12 mouse cellular contexts compared by ENCODE assay signal in the genomic region with DNA sequence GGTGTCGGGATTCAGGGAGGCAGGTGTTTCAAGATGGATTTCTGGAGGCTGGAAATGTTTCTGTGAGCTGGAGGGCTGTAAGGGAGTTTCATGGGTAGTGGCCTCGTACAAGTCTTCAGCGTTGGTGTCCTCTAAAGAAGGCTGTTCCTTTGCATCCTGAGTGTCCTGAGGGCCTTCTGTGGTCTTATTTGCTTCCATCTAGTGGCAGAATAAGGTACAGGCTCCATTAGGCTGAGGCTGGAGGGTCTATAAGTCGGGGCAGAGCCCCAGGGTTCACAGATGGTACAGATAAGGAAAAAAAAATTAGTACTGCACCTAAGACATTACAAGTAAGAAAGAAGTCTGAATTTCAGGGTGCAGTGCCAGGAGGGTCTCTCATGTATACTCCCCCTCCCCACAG. TPM values are rescaled to one million over a fixed set of nuclear protein-coding genes. Genes with fewer than 3 reads are reported as not detected.
DNase-seq lines count a peak whose midpoint lies in the region; ATAC-seq lines count a peak whose summit lies in the region.
"Had no signal": no experiment of that assay in that cellular context is flagged by ENCODE, and none has a peak within 500 bp of the region (broad histone marks: within the 10 kb centered on the region; RNA-seq: fewer than 3 reads in every experiment).

No protein-coding gene starts in this region.

- no peak overlapping the region for H3K4me2 ChIP-seq in kidney, embryonic 14.5 days (replicated peaks; ENCODE audit: low read depth, low read length)

- no peak overlapping the region for H3K27ac ChIP-seq in kidney, embryonic 14.5 days (ENCODE audit: low read depth, low read length)

- H3K27me3 ChIP-seq in kidney, embryonic 14.5 days (ENCODE audit: control insufficient read depth, insufficient read depth, low read length): peaks cover 36% of the 10 kb centered on the region

- H3K4me3 ChIP-seq in kidney, embryonic 14.5 days (ENCODE audit: low read length): no peak overlapping the region

- 22% methylated on average over 4 of the region's 4 CpGs for WGBS in kidney, embryonic 14.5 days

- H3K9me3 ChIP-seq in kidney, embryonic 14.5 days (ENCODE audit: control insufficient read depth, low read length): no peaks in the 10 kb centered on the region

- peaks cover 6% of the 10 kb centered on the region for H3K4me1 ChIP-seq in kidney, embryonic 14.5 days (ENCODE audit: control insufficient read depth, insufficient read depth, low read length)

- ATAC-seq in kidney, embryonic 14.5 days (ENCODE audit: low FRiP score, low TSS enrichment): no peak

- H3K36me3 ChIP-seq in kidney, embryonic 14.5 days (ENCODE audit: control insufficient read depth, insufficient read depth, low read length): no peaks in the 10 kb centered on the region

- peak; percentile 52 for DNase-seq in kidney, adult 9 months
- DNase-seq in 3T3-L1 (ENCODE audit: low read depth, low spot score): peak; percentile 46
- peak; percentile 13 to 30 for DNase-seq in B cell, adult 2 months
- DNase-seq in embryo, embryonic 11 days: peak; percentile 55
- DNase-seq in ovary, postnatal 36 days (ENCODE audit: low spot score): no peak
- no peak for DNase-seq in adrenal gland, postnatal 10 days
- DNase-seq: adrenal gland, postnatal 25 days had no signal

- no peak overlapping the region for H3K9ac ChIP-seq in kidney, embryonic 14.5 days (ENCODE audit: low read depth, low read length)

RNA-seq across cellular contexts. Expression of a gene that starts 2.4 kb away (rescaled TPM):
- polyA plus RNA-seq in kidney, embryonic 14.5 days (2014; fragmentation: Nextera tagmentation; extraction: Ambion mirVana): 2.6 and 3.2 TPM in 2 replicates
- 10 to 100 TPM in 1 of 2 experiments, 1 to 10 TPM in 1; 6.6 to 10.7 TPM for total RNA-seq in adrenal gland, postnatal 10 days (2021)

RNA-seq across cellular contexts. Expression of a gene that starts 2.5 kb away (rescaled TPM):
- polyA plus RNA-seq in kidney, embryonic 14.5 days (2014; fragmentation: Nextera tagmentation; extraction: Ambion mirVana): 2.6 and 3.7 TPM in 2 replicates
- total RNA-seq in adrenal gland, postnatal 10 days (2021): under 1 TPM; 0.15 to 0.36 TPM

RNA-seq across cellular contexts. Expression of a gene that starts 10.1 kb away (rescaled TPM):
- 107 and 136 TPM in 2 replicates for polyA plus RNA-seq in kidney, embryonic 14.5 days (2014; fragmentation: Nextera tagmentation; extraction: Ambion mirVana)
- 100 to 1,000 TPM; 106 to 111 TPM for total RNA-seq in adrenal gland, postnatal 10 days (2021)

RNA-seq across cellular contexts. Expression of a gene that starts 13.0 kb away (rescaled TPM):
- polyA plus RNA-seq in kidney, embryonic 14.5 days (2014; fragmentation: Nextera tagmentation; extraction: Ambion mirVana): 0.93 and 1.3 TPM in 2 replicates
- under 1 TPM; 0.57 to 0.79 TPM for total RNA-seq in adrenal gland, postnatal 10 days (2021)

RNA-seq across cellular contexts. Expression of a gene that starts 34.2 kb away (rescaled TPM):
- not detected in 2 replicates for polyA plus RNA-seq in kidney, embryonic 14.5 days (2014; fragmentation: Nextera tagmentation; extraction: Ambion mirVana)
- total RNA-seq in adrenal gland, postnatal 10 days (2021): not detected
- total RNA-seq: adrenal gland, postnatal 25 days; layer of hippocampus, postnatal 10 days; neutrophil, adult 5-6 weeks had no signal
- polyA plus RNA-seq: heart, embryonic 14.5 days; stomach, embryonic 14.5 days had no signal

Comparison
In these comparisons a context has a peak if more than half of its experiments do, and no peak if none do; other contexts are left out.
1. DNase-seq: peak in kidney, adult 9 months (single experiment), 3T3-L1 (single experiment), B cell, adult 2 months (2 of 2) and embryo, embryonic 11 days (single experiment); none in ovary, postnatal 36 days (single experiment) and adrenal gland, postnatal 10 days (single experiment).